Mouse (Mus musculus) thymus, postnatal 25 days (tissue): ENCODE measurements at regions not wholly inside any gene's neighbourhood (a gene's known extent, or its start where the extent isn't known, plus 50 kb on each side); places are given as distances from the start of the nearest gene placed in this dataset.
A peak's percentile ranks its signal among the peaks of the same experiment; 100 is the strongest.

Source experiments
- DNase-seq: peaks from one replicate; pipeline ENCODE4 v3.0.0; 2022

DNA sequence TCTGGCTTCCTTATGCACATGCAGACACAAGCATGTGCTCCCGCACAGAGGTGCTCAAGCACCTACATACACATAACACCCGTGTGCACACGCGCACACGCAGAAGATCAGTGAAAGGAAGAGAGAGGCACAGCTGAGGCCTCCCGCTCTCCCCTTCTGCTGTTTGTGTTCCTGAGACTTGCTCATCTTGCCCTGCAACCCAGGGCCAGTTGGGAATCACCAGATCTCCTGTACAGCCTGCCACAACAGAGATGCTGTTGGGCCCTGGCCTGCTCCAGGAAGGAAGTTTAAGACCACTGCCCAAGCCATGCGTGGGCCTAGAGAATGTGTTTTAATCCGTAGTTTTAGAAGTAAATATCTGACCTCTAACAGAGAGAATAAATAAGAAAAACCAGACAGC is 160.0 kb upstream of the Ctnnb1 start:
- no peak for DNase-seq

DNA sequence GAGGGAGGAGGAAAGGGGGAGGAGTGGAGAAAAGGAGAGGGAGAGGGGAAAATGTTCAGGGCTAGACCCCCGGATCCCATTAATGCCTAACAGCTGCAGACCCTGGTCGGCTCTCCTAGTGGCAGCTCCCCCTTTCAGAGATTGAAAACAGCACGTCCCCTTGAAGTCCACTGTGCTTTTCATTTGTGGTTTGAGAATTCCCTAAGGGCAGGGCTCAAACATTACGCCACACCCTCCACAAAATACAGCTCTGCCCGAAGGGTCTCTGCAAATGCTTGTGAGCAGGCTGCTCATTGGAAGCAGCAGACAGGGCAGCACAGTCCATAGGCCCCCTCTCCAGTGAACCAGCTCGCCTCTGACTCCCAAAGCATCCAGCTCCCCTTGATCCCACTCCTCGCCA is 159.3 kb upstream of the Ctnnb1 start:
- DNase-seq, result no peak

DNA sequence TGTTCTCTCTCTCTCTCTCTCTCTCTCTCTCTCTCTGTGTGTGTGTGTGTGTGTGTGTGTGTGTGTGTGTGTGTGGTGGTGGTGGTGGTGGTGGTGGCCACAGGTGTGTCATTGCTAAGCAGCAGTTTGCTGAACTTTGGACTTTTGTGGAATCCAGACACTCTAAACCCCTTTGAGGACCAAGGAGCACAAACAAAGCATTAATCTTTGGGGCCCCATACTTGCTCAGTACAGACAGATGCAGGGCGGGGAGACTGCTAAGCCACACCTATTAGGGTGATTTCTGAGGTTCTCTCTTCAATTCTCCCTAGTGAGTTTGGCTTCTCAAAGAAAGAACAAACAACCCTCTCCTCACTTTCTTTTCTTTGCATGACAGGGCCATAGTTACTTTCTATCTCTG is 158.1 kb upstream of the Ctnnb1 start:
- no peak for DNase-seq

DNA sequence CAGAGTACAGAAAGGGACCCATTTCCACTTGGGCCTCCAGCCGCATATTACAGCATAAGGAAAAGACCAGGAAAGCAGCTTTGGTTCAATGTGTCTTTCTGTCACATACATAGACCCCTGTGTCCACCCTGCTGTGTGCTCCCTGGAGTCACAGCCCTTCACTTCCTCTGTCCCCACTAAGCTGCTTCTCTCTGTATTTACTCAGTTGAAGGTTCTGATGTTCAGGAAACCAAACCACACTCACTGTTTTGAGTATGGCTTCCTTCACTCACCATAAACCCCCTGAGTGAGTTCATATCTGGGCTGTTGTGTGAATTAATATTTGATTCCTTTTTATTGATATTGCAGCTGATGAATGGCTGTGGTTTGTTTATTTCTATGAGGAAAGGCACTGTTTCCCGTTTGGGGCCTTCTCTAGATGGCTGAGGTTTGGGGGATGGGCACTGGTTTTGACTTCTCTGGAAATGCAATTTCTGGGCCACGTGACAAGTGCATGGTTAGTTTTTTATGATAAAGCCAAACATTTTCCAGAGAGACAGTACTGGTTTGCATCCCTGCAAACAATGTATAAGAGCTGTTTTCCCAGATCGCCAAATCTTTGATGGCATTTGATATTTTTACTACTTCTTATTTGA is 157.0 kb upstream of the Ctnnb1 start:
- DNase-seq, result no peak

DNA sequence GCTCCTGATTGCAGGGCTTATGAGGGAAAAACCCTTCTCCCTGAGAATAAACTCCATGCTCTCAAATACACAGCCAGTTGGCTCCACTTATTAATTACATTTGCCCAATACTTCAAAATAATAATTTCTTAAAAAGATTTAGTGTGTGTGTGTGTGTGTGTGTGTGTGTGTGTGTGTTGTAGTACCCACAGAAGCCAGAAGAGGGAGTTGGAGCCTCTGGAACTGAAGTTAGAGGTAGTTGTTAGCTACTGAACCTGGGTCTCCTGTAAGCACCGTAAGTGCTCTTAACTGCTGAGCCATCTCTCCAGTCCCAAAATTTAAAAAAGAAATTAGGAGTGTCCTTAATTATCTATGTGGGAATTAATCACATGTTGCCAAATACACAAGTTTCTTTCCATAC is 154.8 kb upstream of the Ctnnb1 start:
- peak; percentile 28 for DNase-seq

DNA sequence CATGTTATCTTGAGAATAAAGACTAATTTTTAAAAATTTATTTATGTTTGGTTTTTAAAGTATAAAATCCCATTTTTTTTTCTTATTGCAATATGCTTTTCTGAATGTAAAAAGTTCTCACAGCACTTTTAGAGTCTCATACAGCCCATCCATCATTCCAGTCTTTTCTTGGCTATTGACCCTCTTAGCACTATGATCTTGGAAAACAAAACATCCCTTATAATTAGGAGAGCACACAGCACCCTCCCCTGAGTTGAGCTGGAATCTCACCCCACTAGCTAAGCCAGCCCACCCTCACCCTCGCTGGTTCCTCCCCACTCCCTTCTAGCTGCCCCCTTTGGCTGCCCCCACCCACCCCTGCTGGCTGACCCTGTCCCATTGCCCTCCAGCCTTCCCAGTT is 154.2 kb upstream of the Ctnnb1 start:
- DNase-seq, result no peak

DNA sequence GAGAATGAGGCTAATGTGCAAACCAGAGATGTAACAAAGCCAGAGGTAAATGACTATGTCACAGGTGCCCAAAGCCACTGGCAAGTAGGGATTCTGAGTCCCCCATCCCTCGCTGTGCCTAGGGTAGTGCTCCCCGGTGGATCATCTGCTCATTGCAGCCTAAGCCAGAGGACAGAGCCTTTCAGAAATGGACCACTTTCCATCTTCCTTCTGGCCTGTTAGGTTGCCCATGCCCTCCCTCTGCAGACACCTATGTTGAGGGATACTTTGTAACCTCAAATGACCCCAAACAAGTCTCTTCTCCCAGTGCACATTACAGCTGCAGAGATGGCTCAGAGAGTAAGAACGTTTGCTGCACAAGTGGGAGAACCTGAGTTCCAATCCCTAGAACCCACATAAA is 153.3 kb upstream of the Ctnnb1 start:
- DNase-seq, result no peak

DNA sequence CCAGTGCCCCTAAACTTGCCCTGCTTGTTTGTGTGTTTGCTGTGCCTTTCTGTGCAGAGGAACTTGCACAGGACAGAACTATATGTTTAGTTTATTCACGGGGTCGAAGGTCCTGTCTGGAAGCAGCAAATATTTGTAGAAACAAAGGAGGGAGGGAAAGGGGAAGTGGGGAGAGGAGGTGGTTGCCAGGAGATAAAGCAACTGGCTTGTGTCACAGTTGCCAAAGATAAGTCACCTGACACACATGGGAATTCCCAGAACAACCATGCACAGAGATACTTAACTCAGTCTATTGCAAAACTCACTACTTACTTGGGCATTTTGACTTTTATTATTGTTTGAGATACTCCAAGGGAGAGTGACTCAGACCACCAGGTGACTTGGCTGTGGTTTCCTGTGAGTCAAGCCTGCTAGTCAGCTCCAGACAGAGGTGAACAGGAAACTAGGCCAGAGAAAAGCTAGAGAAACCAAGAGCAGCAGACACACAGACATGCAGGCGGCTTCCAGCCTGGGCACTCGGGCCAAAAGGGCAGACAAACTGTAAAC is 152.5 kb upstream of the Ctnnb1 start:
- peak; percentile 45 for DNase-seq

DNA sequence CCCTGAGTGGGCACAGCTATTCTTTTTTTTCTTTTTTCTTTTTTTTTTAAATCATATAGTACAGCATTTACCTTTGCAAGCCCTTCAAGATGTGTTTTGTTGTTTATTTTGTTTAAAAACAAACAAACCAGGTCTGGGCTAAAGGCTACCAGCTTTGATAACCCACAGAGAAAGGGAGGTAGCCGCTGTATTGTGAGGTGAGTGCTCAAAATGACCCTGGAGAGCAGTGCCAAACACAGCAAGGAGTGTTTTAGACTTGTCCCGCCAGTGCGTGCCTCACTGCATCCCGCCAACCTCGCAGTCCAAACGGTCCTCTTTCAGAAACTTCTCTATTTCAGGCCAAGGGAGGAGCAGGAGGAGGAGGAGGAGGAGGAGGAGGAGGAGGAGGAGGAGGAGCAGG is 152.0 kb upstream of the Ctnnb1 start:
- no peak for DNase-seq

DNA sequence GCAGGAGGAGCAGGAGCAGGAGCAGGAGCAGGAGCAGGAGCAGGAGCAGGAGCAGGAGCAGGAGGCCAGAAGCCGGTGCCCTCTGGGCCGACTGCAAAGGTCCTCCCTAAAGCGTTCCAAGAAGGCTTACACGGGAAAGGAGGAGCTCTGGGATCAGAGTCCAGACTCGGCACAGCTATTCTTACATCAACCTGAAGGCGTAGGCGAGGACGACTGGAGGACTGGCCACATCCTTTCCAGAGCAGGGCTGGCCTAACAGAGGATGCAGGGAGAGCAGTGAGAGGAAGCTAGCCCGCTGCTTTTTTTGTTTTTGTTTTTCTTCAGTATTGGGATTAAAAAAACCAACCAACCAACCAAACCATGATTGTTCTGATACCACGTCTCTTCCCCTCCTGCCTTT is 151.5 kb upstream of the Ctnnb1 start:
- no peak for DNase-seq

DNA sequence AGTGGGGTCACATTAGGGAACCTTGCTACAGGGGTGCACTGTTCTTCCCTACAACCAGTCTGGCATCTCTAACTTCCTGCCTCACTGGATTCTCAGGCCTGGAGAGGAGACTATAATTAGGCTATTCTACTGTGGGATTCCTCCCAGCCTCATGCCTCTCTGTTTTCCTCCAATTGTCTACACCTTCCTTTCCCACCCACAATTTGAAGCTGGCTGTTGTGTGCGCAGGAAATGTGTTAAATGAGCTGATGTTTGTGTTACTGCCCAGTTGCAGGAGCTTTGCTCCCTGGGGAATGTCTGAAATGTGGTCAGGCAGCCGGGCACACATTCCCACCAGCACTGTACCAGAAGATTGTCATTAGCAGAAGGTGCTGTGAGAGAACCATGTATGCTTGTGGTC is 150.6 kb upstream of the Ctnnb1 start:
- DNase-seq, result no peak

DNA sequence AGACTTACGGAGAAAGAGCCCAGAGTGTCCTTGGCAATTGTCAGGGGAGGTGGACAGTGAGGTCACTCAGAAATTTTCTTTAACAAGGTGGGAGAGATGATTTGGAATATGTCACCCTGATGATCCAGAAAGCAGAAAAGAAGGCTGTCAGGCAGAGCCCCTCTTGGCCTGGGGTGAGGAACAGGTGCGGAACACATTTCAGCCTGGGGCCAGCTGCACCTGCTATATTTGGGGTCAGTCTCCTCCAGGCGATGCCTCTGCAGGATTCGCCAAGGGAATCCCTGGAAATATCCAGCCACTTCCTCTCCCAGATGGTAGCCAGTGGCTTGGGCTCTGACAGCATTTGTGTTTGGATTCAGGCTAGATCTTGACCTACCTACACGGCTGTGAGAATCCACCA is 134.8 kb upstream of the Ctnnb1 start:
- no peak for DNase-seq

DNA sequence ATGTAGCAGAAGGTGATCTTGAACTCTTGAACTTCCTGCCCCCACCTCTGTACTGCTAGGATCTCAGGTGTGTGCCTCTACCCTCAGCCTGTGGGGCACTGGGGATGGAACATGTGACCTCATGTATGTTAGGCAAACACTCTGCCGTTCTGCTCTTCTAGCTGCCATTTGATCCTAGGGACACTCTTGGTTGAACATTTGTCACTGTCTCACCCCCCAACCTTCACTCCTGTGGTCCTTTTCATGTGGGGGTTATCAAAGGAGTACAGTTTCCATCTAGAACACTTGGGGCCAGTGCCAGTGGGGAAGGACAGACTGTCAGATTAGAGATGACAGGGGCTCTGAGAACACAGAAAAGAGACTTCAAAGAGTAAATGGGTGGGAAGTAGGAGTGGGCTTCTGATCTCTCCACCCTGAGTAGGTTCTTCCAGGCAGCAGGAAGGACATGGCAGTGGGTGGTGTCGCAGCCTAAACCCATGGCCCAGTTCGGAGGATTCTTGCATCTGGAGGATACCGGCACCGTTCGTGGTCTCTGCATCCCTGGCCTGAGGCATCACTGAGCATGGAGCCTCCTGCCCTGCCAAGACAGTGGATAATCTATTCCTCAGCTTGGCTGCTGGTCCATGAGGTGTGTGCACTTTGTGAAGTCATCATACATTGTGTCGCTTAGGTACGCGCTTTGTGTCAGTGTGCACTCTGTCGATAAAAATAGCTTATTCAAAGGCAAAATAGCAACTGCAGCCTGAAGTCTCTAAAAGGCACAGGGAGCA is 132.7 kb upstream of the Ctnnb1 start:
- DNase-seq, result peak; percentile 23

DNA sequence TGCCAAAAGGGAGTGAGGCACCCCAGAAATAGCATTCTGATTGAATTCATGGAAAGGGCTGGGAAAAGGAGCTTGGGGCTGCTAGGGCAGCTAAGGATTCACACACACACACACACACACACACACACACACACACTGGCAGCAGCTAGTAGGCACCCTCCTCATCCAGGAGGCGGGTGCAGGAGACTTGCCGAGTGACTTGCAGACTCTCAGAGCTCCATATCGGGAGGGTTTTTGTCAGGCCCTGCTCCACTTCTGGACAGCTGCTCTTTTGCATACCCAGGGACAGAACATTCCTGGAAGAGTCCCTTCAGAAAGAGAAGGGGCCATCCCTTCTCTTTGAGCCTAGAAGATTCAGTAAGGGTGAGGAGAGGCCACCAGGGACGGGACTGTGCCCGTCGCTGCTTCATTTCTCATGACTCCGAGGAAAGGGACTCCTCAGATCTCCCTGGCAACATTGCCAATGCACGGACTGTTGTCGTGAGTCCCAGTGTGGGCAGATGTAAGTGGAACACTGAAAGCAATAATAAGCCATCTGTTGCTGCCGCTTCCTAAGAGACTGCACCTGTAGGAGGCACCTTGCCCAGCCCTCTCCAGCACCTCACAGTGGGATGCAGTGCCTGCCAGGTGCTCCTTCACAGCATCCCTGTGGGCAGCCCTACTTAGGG is 130.9 kb upstream of the Ctnnb1 start:
- DNase-seq, result no peak

DNA sequence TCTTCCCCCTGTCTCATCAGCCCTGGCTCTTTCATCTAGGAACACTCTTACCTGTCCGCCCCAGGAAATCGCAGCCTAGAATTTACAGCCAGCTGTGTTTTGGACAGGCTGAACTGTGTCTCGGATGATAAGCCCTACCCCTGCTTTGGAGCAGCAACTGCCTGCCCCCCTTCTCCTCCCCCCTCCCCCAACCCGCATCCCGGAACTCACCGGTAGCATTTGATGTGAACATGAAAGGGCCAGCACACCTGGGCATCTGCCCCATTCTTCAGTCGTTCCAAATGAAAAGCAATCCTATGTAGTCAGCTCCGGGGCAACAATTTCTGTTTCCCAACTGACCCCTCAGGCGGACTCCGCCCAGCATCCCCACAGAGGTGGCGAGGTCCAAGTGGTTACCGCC is 130.1 kb upstream of the Ctnnb1 start:
- DNase-seq, result peak; percentile 35

DNA sequence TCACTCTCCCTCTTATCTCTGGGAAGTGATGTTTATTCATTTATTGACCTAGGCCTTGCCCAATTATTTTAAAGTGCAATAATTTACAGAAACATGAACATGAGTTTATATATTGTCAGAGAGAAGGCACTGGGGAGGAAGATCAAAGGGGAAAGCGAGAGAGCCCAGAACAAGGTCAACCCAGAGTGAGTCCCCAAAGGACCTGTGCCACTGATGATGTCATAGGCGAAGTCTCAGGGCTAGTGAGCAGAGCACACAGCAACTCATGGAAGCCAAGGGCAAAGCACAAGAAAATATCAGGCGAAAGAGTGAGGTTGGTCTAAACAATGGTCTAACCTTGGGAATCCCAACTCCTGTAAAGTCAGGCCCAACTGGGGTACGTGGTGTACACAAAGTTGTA is 126.4 kb upstream of the Ctnnb1 start:
- no peak for DNase-seq

DNA sequence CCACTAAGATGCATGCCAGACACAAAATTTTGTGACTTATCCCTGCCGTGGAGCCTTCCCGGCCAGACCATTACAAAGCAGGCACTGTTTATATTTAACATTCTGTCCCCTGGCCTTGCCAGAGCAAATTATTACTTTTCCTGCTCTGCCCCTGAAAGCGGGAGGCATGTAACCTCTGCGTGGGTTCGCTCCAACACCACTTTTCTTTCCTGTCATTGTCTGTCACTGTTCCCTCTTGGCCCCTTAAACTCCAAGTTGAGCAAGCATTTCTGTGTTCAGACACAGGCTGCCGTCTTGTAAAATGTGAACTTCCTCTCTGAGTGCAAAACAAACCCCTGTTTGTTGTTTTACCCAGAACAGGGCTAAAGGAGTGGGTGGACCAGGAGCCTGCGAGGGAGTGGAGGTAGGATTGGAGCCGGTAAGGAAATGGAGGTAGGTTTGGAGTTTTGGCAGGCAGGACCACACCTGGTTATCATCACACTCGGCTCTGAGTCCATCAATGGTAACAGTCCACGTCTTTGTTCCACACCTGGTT is 124.2 kb upstream of the Ctnnb1 start:
- DNase-seq, result no peak

DNA sequence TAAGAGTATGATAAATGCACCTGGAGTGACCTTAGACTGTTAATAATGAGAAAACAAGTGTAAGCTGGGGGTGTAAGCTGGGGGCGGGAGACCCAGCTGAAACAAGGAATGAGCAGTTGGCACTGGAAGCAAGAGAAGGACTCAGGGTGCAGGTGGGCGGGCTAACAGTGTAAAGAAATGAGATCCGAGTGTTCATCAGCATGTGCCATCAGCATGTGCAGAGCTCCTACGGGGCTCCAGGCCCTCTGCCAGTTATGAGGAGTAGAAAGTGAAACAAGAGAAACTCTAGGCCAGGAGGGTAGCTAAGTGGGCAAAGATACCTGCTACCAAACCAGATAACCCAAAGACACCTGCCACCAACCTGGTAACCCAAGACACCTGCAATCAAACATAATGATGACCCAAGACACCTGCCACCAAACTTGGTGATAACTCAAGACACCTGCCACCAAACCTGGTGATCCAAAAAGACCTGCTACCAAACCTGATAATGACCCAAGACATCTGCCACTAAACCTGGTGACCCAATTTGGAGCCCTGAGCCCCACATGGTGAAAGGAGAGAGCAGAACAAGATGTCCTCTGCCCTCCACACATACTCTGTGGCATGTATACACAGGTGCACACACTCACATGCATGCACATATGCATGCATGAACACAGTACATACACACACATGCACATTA is 120.1 kb upstream of the Ctnnb1 start:
- no peak for DNase-seq

DNA sequence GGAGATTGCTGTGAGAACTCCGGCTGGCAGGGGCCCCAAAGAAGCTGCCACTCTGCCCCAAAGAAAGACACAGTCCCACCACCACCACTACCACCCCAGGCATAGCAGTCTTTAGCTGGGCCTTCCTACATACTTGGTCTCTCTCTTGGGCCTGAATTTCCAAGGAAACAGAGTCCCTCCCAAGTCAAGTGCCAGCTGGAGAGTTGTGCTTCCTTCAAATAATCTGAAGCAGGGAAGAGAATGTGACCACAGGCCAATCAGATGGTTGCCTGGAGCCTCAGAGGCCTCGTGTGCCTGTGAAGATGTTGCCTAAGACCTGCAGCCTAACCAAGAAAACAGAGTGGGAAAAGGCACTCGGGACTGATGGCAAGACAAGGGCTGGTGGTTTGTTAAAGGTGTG is 117.5 kb upstream of the Ctnnb1 start:
- DNase-seq, result no peak

DNA sequence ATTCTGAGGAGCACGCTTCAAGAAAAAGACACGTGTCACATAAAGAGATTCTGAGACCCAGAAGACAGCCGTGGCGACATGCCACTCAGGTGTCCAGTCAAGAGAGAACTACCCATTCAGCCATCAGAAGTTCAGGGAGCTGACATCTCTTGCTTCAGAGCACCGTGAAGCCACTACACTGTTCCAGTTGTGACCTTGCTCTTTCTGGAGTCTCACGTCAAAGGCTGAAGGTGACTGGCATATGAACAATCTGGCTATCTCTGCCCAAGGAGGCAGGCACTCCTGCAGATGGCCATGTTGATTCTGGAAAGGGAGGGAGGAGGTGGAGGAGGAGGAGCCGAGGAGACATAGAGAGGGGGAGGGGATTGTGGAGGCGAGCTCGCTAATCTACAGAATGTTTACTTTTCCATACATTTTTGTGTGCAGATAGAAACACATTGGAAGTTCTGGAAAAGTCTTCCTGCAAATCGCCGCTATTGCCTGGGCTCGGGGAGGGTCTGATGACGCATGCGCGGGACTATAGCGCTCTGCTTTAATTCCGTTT is 116.3 kb upstream of the Ctnnb1 start:
- DNase-seq, result no peak

DNA sequence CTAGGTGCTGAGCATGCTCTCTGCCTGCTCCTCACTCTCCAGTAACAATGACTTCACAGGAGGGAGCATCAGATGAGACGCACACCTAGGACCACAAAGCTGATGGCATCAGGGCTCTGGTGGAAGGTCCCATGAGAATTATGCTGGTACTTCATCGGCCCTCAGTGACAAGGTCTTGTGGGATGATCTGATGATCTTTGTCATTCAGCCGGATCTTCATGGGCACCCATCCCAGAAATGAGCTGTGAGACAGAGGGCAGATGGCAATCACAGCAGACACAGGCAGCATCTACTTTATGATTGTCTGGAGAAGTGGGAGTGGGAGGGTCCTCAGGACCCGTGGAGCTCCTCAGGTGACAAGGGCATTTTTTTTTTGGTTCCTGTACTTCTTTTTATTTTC is 114.7 kb upstream of the Ctnnb1 start:
- DNase-seq, result no peak

DNA sequence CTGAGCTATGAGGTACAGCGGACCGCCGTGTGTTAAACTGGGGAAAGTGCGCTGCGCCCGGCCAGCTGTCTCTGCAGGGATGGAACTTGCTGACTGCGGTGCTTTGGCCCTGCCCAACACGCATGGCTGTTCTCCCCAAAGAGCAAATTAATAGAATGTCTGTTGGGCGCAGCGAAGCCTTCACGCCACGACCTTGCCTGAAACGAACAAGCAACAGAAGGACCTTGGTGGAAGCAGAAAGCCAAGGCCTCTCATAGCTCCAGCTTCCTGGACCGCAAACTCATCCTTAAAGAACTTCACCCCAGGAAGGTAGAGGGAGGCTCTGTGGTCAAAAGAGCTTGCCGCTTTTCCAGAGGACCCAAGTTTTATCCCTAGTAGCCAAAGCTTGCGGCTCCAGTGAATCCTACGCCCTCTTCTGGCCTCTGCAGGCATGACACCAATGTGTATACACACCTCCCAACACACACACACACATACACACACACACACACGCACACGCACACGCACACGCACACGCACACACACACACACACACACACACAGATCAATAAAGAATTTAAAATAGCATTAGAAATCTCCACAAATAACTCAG is 110.2 kb upstream of the Ctnnb1 start:
- no peak for DNase-seq

DNA sequence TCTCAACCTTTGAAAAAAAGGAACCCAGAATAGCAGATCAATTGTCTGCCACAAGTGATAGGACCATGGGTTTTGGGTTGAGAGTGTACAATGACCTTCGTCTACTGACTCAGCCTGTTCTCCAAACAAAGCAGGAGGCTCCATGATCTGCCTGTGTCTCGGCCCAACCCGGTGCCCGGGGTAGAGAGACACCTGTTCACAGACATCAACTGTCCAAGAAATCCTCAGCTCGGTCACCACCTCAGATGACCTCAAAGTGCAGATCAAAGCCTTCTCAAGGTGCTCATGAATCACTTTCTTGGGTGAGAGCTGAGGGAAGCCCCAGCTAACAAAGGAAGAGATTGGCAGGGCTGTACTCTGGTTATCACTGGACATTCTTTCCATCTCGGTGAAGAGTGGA is 108.1 kb upstream of the Ctnnb1 start:
- DNase-seq, result no peak
